In genomic region chr6:134943759-134944407, GRCm38 (mm10) we compare ENCODE assay signal across 20 mouse cellular contexts. TPM values are rescaled to one million over a fixed set of nuclear protein-coding genes. Genes with fewer than 3 reads are reported as not detected.
DNase-seq lines count a peak whose midpoint lies in the region; ATAC-seq lines count a peak whose summit lies in the region.
"Had no signal": no experiment of that assay in that cellular context is flagged by ENCODE, and none has a peak within 500 bp of the region (broad histone marks: within the 10 kb centered on the region; RNA-seq: fewer than 3 reads in every experiment).

No protein-coding gene starts in this region.

- 76% methylated on average over 13 of the region's 13 CpGs for WGBS in heart, embryonic 16.5 days
- WGBS in kidney, embryonic 16.5 days: 37% methylated on average over 13 of the region's 13 CpGs

- peak overlapping the region; percentile 21; the same call in 1 of the 2 replicates for H3K27ac ChIP-seq in heart, embryonic 16.5 days (ENCODE audit: low read length)
- H3K27ac ChIP-seq in kidney, embryonic 16.5 days (ENCODE audit: low read length): peak overlapping the region; percentile 41
- H3K27ac ChIP-seq: hindbrain, embryonic 13.5 days; layer of hippocampus, adult 2 months; limb, embryonic 12.5 days; liver, embryonic 14.5 days; neural tube, embryonic 13.5 days had no signal

- H3K9ac ChIP-seq in heart, embryonic 16.5 days (ENCODE audit: low read length): no peak overlapping the region
- no peak overlapping the region for H3K9ac ChIP-seq in kidney, embryonic 16.5 days (replicated peaks; ENCODE audit: low read length)
- H3K9ac ChIP-seq: heart, embryonic 13.5 days; hindbrain, embryonic 13.5 days; limb, embryonic 12.5 days; liver, embryonic 14.5 days; neural tube, embryonic 13.5 days had no signal

- DNase-seq in heart, adult 8-10 months (ENCODE audit: low spot score): no peak
- peak; percentile 23 for DNase-seq in lung, postnatal 36 days
- no peak for DNase-seq in lung, postnatal 14 days
- DNase-seq in ovary, postnatal 36 days (ENCODE audit: low spot score): no peak
- DNase-seq in layer of hippocampus, adult 18-20 months (ENCODE audit: low spot score in 2 of 2): no peak
- DNase-seq: adrenal gland, adult 8-10 months; cerebellum, adult 11-12 months; cerebellum, postnatal 25 days; gastrocnemius, postnatal 14 days; right cerebral cortex, postnatal 25 days; thymus, postnatal 25 days had no signal

- no peak overlapping the region for H3K4me3 ChIP-seq in heart, embryonic 16.5 days (ENCODE audit: low read length)
- no peak overlapping the region for H3K4me3 ChIP-seq in kidney, embryonic 16.5 days (ENCODE audit: low read length)
- H3K4me3 ChIP-seq: heart, embryonic 13.5 days; hindbrain, embryonic 13.5 days; layer of hippocampus, adult 2 months; limb, embryonic 12.5 days; neural tube, embryonic 13.5 days had no signal

- H3K27me3 ChIP-seq in heart, embryonic 16.5 days (ENCODE audit: control insufficient read depth, insufficient read depth, low read length): no peaks in the 10 kb centered on the region
- no peaks in the 10 kb centered on the region for H3K27me3 ChIP-seq in kidney, embryonic 16.5 days (ENCODE audit: insufficient read depth, low read length)
- H3K27me3 ChIP-seq: heart, embryonic 13.5 days; hindbrain, embryonic 13.5 days; limb, embryonic 12.5 days; neural tube, embryonic 13.5 days had no signal

- H3K4me2 ChIP-seq in heart, embryonic 16.5 days (ENCODE audit: low read depth, low read length): no peak overlapping the region
- H3K4me2 ChIP-seq in kidney, embryonic 16.5 days (replicated peaks; ENCODE audit: low read depth, low read length): no peak overlapping the region
- H3K4me2 ChIP-seq: heart, embryonic 13.5 days; hindbrain, embryonic 13.5 days; limb, embryonic 12.5 days; midbrain, embryonic 11.5 days; neural tube, embryonic 13.5 days had no signal

- no peak for ATAC-seq in heart, embryonic 16.5 days (replicated peaks; ENCODE audit: extremely low read depth, insufficient read depth, low FRiP score)
- ATAC-seq in kidney, embryonic 16.5 days (ENCODE audit: low FRiP score, low TSS enrichment): no peak

- peaks cover 14% of the 10 kb centered on the region for H3K4me1 ChIP-seq in heart, embryonic 16.5 days (ENCODE audit: control insufficient read depth, insufficient read depth, low read length)
- peaks cover 20% of the 10 kb centered on the region for H3K4me1 ChIP-seq in kidney, embryonic 16.5 days (ENCODE audit: insufficient read depth, low read length)
- H3K4me1 ChIP-seq: hindbrain, embryonic 13.5 days; limb, embryonic 12.5 days; neural tube, embryonic 13.5 days had no signal

- peaks cover 12% of the 10 kb centered on the region for H3K36me3 ChIP-seq in heart, embryonic 16.5 days (ENCODE audit: control insufficient read depth, insufficient read depth)
- H3K36me3 ChIP-seq in kidney, embryonic 16.5 days (ENCODE audit: insufficient read depth, low read length): peaks cover 10% of the 10 kb centered on the region; the same call in 1 of the 2 replicates
- H3K36me3 ChIP-seq: hindbrain, embryonic 13.5 days; neural tube, embryonic 13.5 days had no signal

- H3K9me3 ChIP-seq in heart, embryonic 16.5 days (replicated peaks; ENCODE audit: control insufficient read depth, low read length): no peaks in the 10 kb centered on the region
- no peaks in the 10 kb centered on the region for H3K9me3 ChIP-seq in kidney, embryonic 16.5 days (ENCODE audit: low read length)
- H3K9me3 ChIP-seq: heart, embryonic 13.5 days; hindbrain, embryonic 13.5 days; limb, embryonic 12.5 days; neural tube, embryonic 13.5 days had no signal

RNA-seq across cellular contexts. Expression of gene Cdkn1b, which starts 23.7 kb away (rescaled TPM):
- polyA plus RNA-seq in heart, embryonic 16.5 days (2015; fragmentation: Nextera tagmentation; extraction: Ambion mirVana): 14.7 TPM in 2 replicates
- total RNA-seq in heart, adult 8-10 months (2022): 10 to 100 TPM; 29.5 to 43.4 (median 38.7) TPM
- polyA plus RNA-seq in kidney, embryonic 16.5 days (2015; fragmentation: Nextera tagmentation; extraction: Ambion mirVana): 13.4 and 15.1 TPM in 2 replicates
- 10 to 100 TPM; 46.0 to 48.2 TPM for total RNA-seq in layer of hippocampus, adult 18-20 months (2021)

RNA-seq across cellular contexts. Expression of gene Apold1, which starts 37.6 kb away (rescaled TPM):
- 8.9 and 9.9 TPM in 2 replicates for polyA plus RNA-seq in heart, embryonic 16.5 days (2015; fragmentation: Nextera tagmentation; extraction: Ambion mirVana)
- 1 to 10 TPM; 4.8 to 7.5 (median 5.6) TPM for total RNA-seq in heart, adult 8-10 months (2022)
- polyA plus RNA-seq in kidney, embryonic 16.5 days (2015; fragmentation: Nextera tagmentation; extraction: Ambion mirVana): 3.7 and 4.4 TPM in 2 replicates
- 1 to 10 TPM; 3.4 to 3.7 TPM for total RNA-seq in layer of hippocampus, adult 18-20 months (2021)

RNA-seq across cellular contexts. Expression of gene Gpr19, which starts 45.5 kb away (rescaled TPM):
- polyA plus RNA-seq in heart, embryonic 16.5 days (2015; fragmentation: Nextera tagmentation; extraction: Ambion mirVana): 9.1 and 10.6 TPM in 2 replicates
- 1 to 10 TPM; 2.6 to 5.8 (median 3.9) TPM for total RNA-seq in heart, adult 8-10 months (2022)
- polyA plus RNA-seq in kidney, embryonic 16.5 days (2015; fragmentation: Nextera tagmentation; extraction: Ambion mirVana): 13.5 and 13.6 TPM in 2 replicates
- 10 to 100 TPM; 26.2 to 28.1 TPM for total RNA-seq in layer of hippocampus, adult 18-20 months (2021)
